Mouse (Mus musculus) kidney, adult 11 months (tissue): ENCODE measurements around the gene Osbpl3.

Source experiments
- DNase-seq: peaks from one replicate; pipeline ENCODE4 v3.0.0; 2022

Osbpl3 gene

DNA sequence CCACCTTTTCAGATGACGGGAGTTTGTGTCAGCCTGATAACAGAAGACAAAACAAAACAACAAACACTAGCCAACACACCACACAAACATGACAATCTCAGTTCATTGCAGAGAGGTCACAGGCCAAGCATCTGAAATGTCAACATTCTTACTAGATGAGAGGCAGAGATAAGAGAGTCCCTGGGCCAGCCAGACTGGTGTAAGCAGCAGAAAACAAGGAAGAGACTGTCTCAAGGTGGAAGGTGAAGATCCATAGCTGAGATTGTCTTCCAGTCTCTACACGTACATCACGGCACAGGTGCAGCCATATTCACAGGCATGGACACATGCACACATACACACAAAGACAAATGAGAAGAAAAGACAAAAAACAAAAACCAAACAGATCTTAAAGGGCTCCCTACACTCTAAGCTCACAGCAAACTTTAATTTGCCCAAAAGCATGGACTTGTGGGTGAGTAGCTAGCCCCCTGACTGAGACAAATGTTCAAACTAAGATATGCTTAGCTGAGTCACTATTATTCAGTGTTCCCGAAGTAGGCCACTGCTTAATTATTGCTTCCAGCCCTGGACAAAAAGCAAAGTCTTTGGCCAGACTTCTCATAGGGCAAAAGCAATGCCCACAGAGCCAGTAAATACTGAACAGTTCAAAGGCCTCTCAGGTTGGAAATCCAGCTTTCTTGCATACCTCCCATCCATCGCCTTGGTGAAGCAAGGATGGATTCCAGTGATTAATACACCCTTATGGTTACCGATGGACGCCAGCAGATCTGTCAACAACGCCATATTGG, 87.3 kb downstream of the Osbpl3 start:
- DNase-seq, result peak; percentile 54

GRCm38 (mm10) chr6:50367836-50368235, 88.2 kb downstream of the Osbpl3 start:
- DNase-seq, result no peak

DNA sequence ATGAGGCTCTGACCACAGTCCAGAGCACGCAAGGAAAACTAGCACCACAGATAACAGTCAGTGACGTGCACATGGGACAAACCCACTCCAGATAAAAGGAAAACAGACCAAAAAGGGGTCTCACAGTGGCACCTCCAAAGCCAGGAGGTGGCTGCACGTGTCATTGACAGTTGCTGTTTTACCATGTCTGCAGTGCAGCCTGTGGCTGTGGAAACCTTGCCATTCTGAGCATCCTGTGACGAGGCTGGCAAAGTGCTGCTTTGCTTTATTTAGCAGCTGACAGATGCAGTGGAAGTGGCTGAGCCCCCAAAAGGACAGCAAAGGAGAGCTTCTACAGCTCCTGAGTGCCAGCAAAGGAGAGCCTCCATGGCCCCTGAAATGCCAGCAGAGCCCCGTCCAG, 89.3 kb downstream of the Osbpl3 start:
- DNase-seq, result no peak

GRCm38 (mm10) chr6:50366319-50366718, 89.7 kb downstream of the Osbpl3 start:
- no peak for DNase-seq

DNA sequence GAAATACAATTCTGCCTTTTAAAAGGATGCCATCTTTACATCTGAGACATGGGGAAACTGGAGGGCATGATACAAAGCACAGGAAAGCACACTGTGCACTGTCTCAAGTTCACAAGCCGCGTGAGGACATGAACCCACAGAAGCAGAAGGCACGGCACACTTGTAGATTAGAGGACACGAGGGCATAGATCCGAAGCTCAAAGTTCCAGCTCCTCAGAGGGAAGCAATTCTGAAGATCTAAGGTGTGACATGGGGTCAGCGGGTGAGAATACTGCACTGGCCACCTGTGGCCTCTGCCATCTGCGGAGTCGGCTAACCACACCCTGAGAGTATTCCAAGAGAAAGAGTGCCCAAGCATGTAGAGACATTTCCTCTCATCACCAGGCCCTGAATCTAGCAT, 91.6 kb downstream of the Osbpl3 start:
- DNase-seq, result peak; percentile 57

- DNase-seq, result peak; percentile 55
Observed at GRCm38 (mm10) chr6:50363385-50363784, 92.6 kb downstream of the Osbpl3 start.

DNA sequence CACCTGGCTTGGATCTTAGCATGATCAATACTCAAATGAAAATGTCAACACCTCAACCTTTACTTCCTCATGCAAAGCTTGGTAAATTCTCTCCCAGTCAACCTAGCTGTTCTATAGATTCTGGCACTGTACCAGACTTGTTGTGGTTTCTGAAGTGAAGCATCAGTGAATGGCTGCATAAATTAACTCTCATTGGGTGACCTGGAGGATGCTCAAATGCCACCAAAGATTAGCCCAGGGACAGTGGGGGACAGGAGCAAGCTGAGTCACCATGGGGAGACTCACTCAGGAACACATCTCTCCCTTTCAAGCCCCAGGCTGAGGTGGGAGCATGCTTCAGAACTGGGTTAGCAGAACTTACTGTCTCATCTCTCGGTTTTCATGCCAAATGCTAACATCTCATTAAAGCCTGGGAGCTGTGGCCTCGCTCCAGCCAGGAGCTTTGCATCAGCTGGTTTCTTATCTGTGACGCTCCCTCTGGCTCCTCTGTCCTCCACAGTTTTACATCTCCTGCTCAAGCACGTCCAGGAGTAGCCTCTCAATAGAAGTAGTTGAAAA, 93.2 kb downstream of the Osbpl3 start:
- no peak for DNase-seq

GRCm38 (mm10) chr6:50362196-50362595, 93.8 kb downstream of the Osbpl3 start:
- no peak for DNase-seq

DNA sequence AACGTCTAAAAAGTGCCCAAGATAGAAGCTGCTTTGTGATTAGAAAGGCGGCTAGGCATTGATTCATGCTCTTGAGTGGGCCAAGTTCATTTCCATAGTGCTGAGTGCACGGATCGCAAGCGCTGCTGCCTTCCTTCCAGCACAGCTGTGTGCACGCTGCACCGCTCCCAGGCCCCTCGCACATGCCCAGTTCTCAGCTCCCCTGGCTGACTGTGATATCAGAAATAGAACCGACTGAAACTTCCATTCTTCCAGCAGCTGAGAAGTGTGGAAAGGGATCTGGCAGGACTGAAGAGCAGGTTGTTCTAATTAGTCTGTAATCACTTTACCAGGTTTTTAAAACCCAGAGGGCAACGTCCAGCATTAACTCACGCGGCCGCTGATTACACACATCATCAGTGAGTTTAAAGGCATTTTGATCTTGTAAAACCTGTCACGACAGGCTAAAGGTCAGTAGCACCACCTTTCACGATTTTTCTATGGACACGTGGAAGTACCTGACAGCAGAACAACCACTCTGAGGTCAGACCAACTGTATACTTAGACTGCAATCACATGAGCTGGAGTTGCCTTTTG, 97.8 kb downstream of the Osbpl3 start:
- peak; percentile 70 for DNase-seq

DNA sequence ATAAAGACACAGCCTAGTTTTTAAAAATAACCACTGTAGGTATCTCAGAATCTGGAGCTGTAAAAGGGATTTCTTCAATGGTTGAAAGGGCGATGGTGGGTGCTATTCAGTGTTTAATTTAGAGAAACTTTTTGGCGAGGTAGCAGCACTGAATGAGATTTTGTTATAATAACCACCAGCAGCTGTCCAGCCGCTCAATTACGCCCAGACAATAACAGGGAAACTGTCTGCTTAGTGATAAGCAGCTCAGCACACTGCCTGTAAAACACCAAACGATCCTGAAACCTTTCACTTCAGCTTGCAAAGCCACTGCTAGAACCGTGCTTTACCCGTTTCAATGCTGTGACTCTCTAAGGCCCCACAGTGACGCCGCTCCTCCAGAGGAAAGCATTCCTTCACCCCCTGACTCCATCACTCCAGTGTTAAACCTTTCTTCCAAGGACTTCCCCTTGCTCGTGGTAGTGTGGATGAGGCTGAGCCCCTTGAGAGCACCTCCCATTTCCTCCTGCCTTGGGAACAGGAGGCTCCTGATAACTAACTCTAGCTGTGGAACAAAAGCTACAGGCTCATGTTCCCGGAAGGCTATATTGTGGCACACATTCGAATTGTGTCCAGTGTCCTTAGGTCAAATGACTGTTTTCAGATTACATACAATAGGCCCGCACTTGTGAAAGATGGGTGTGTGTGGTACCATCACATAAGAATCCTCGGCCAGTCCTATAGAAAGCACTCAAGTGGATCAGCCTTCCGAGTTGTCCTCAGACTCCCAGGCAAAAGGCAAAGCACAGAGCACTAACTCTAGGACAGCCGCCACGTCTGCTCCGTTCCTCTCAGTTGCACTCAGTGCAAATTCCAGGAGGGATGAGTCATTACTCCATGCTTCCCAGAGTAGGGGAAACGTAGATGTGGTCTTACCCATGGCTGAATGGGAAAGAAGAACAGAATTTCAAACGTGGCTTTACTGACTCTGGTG, 101.0 kb downstream of the Osbpl3 start:
- DNase-seq, result peak; percentile 27

GRCm38 (mm10) chr6:50352812-50353211, 103.2 kb downstream of the Osbpl3 start:
- DNase-seq, result no peak

DNA sequence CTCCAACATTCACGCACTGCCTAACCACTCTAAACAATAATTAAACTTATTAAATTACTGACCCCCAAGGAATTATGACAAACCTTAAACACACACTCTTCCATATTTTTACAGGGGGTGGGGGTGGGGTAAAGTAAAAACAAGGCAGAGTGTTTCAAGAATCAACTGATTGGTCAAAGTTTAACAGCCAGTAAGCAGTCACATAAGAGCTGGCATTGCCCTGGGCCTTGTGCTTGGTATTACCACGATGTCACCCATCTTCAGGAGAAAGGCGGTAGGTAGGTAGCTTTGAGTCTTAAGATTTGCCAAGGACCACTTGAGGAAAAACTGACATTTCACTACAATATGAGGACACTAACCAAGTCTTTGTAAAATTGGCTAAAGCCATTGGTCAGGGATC, 105.1 kb downstream of the Osbpl3 start:
- no peak for DNase-seq

DNA sequence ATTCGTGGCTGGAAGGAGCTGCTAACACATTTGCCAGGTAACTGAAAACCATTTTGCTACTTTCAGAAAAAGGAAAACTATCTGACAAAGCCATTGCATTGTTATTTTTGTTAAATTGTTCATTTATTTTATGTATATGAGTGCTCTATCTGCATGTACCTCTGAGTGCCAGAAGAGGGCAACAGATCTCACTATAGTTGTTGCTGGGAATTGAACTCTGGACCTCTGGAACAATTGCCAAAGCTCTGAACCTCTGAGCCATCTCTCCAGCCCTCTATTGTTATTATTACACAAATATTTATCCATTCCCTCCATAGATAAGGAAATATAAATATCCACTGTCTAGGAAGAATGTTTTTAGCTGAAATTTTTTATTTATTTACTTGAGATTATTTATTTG, 107.4 kb downstream of the Osbpl3 start:
- no peak for DNase-seq

GRCm38 (mm10) chr6:50346204-50346603, 109.8 kb downstream of the Osbpl3 start:
- DNase-seq, result peak; percentile 49

- DNase-seq, result no peak
Observed at GRCm38 (mm10) chr6:50340226-50340906, 115.6 kb downstream of the Osbpl3 start.

DNA sequence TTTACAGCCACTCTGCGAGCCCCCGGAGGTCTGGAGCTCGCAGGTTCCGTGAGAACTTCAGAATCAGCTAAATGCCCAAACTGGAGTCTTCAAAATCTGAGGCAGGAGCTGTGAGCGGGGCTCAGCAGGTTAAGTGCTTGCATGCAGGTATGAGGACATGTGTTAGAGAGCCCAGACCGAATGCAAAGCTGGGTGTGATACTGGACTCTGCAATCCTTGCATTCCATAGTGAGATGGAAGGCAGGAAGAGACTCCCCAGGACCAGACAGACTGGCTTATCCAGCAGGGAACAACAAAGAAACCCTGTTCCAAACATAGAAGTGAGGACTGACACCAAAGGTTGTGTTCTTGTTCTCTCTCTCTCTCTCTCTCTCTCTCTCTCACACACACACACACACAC, 118.6 kb downstream of the Osbpl3 start:
- DNase-seq, result no peak

DNA sequence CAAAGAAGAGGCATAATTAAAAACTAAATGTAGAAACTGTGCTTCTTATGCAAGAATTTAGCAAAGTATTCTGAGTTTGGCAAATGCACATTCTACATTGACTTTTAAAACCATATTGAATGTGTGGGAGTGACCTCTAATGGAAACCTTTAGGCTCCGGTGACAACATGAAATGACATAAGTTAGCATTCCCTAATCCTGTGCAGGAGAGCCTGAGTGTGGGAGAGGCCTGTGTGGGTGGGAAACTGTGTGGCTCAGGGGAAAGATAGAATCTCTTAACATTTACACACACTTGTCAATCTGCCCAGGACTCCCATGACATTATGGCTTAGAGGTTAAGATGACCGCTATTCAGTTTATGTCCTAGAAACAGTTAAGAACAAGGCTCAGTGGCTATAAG, 119.6 kb downstream of the Osbpl3 start:
- DNase-seq, result no peak

GRCm38 (mm10) chr6:50334846-50335821, 120.9 kb downstream of the Osbpl3 start:
- peak; percentile 24 for DNase-seq

- DNase-seq, result peak; percentile 84
Observed at GRCm38 (mm10) chr6:50333346-50333745, 122.7 kb downstream of the Osbpl3 start.

DNA sequence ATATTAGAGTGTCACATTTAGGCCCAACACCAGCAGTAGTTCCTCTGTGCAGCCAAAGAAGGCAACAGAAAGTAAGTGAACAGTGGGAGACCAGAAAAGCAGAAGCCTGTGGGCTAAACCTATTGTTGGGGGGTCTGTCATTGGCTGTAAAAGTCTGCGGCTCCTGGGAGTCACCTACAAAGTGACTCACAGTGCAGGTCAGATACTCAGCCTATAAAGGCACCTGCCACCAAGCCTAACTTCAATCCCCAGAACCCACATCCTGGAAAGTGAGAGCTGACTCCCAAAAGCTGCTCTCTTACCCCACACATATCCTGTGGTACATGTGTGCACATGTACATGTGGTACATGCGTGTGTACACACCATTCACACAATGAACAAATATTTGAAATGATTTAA, 124.5 kb downstream of the Osbpl3 start:
- no peak for DNase-seq

- no peak for DNase-seq
Observed at GRCm38 (mm10) chr6:50329380-50329779, 126.6 kb downstream of the Osbpl3 start.
